Mouse (Mus musculus): Measurements from ENCODE around the gene P3h4.

DNA sequence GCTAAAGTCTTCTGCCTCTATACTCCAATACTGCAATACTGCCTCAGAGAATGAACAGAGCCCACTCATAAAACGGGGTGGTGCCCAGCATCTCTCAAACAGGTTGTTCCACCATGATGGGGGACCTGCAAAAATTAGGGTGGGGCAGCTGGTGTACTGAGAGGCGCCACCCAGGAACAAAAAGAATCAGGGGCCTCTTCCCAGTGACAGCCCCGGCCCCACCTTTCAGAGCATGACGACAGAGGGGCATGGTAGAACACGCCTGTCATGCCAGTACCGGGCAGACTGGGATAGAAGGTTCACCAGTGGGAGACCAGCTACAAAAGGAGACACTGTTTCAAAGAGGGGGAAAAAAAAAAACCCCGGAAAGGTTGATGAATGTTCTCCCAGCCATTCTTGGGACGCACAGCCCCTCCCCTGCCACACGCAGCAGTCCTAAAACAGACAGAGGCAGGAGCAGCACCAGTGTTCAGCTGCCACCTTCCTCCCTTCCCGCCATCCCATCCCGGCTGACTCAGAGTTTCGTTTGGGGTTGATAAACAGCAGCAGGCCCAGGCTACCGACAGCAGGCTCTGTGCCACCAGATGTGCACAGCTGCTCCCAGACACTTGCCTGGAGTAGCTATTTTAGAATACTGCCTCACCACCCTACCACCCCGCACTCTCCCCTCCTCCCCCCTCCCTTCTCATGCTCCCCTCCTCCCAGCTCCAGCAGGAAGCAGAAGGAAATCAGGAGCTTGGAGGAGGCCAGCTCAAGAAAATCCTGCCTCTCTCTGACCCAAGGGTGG lies 26.9 kb downstream of the P3h4 start:
- TF ChIP-seq CTCF (IDR thresholded peaks at IDR 0.05; ENCODE audit: low read depth) (no peak), EP300 (IDR thresholded peaks at IDR 0.05; ENCODE audit: low read depth) (no peak)

Measured in liver, postnatal 0 days (tissue).